Mouse (Mus musculus) liver, postnatal 0 days (tissue): ENCODE measurements around the gene Wnt3a.

ENCODE experiments used
- CTCF ChIP-seq: sonication (generic); IDR thresholded peaks from 2 replicates; pipeline ENCODE4 v1.5.1; 2016; ENCODE audit warnings: antibody characterized with exemption, low read depth
- EP300 ChIP-seq: IDR thresholded peaks from 2 replicates; pipeline ENCODE4 v1.6.1; 2016; ENCODE audit warnings: antibody characterized with exemption, low read depth, mild to moderate bottlenecking

- no peak for TF ChIP-seq CTCF
- TF ChIP-seq EP300 = no peak
Observed at GRCm38 (mm10) chr11:59313944-59314343, 23.4 kb upstream of the Wnt3a start.
